Mouse (Mus musculus) Patski (cell line): ENCODE results near the gene Fgf22. TPM values are rescaled to one million over a fixed set of nuclear protein-coding genes. Genes with fewer than 3 reads are reported as not detected.

ENCODE experiments used
- ATAC-seq: fragments of 100-300 bp; one replicate; pipeline ENCODE4 v1.8.0; 2021
- CTCF ChIA-PET: fragments of 350-600 bp; sonication (Branson Sonifier 250); formaldehyde crosslinking; loops from one replicate; lab custom pipeline; 2022; ENCODE audit warnings: inconsistent platforms; lab: Charles Lee
- POLR2A ChIA-PET: fragments of 350-600 bp; sonication (Branson Sonifier 250); formaldehyde crosslinking; loops from one replicate; lab custom pipeline; 2022; ENCODE audit warnings: antibody characterized with exemption, inconsistent platforms; lab: Charles Lee
- DNase-seq: peaks from one replicate; pipeline ENCODE4 v3.0.0-alpha.2; 2011; ENCODE audit warnings: low read depth, low spot score
- H3K27me3 ChIP-seq: fragments of 371-371 bp; one replicate; pipeline ENCODE4 v1.5.1; 2021
- CTCF ChIP-seq: fragments of 100-300 bp; IDR thresholded peaks from one replicate; pipeline ENCODE4 v1.5.1; 2021
- in situ Hi-C: fragments of 300-500 bp; cut with MboI; formaldehyde crosslinking; loops from 3 replicates; pipeline ENCODE4 v1.11.1; 2018; ENCODE audit warnings: low pct_unique_long_range_greater_than_20kb, mixed read lengths
- polyA plus RNA-seq: library from polyadenylated mRNA; unstranded; gene quantifications from one replicate; pipeline ENCODE4 v1.2.3, GENCODE M21; 2021

Fgf22 gene
- polyA plus RNA-seq, 1 experiment from 2014 or later = 0.63 TPM

- H3K27me3 ChIP-seq = no peaks in the 10 kb centered on the region
- no peak for TF ChIP-seq CTCF
- CTCF ChIA-PET = no interaction called here
- DNase-seq (no peak), ATAC-seq (no peak)
- POLR2A ChIA-PET = interaction anchor here (0.6 kb wide), 1 partner anchor 15 kb away, joined by 3 read pairs; no protein-coding TSS in a partner anchor
- in situ Hi-C loops = no loop called here
Observed at GRCm38 (mm10) chr10:79797326-79797725, 42.5 kb downstream of the Fgf22 start.

- no peaks in the 10 kb centered on the region for H3K27me3 ChIP-seq
- DNase-seq (no peak), ATAC-seq (no peak)
- POLR2A ChIA-PET = no interaction called here
- TF ChIP-seq CTCF = no peak
- in situ Hi-C loops = no loop called here
- CTCF ChIA-PET = interaction anchor here (1.0 kb wide), 1 partner anchor 10 kb away, joined by 3 read pairs; no protein-coding TSS in a partner anchor
Observed at GRCm38 (mm10) chr10:79798289-79798928, 43.5 kb downstream of the Fgf22 start.

GRCm38 (mm10) chr10:79800508-79800907, 45.6 kb downstream of the Fgf22 start:
- DNase-seq (no peak), ATAC-seq (no peak)
- in situ Hi-C loops = no loop called here
- POLR2A ChIA-PET = interaction anchor here (1.2 kb wide), 1 partner anchor 11 kb away, joined by 4 read pairs; no protein-coding TSS in a partner anchor
- CTCF ChIA-PET = interaction anchor here (1.3 to 3.5 kb wide), 3 partner anchors 8 to 20 kb away, joined by 7 to 17 read pairs (median 10); partner anchors contain the start of gene Palm
- TF ChIP-seq CTCF = no peak
- H3K27me3 ChIP-seq = no peaks in the 10 kb centered on the region

- H3K27me3 ChIP-seq = no peaks in the 10 kb centered on the region
- DNase-seq (no peak), ATAC-seq (peak; percentile 45)
- TF ChIP-seq CTCF = no peak
- ChIA-PET POLR2A (interaction anchor here (0.7 to 0.9 kb wide), 3 partner anchors 19 to 52 kb away, joined by 3 to 4 read pairs (median 3); partner anchors contain the start of gene Ptbp1), CTCF (interaction anchor here (1.2 to 3.5 kb wide), 8 partner anchors 9 to 158 kb away, joined by 3 to 17 read pairs (median 8); partner anchors contain the start of genes Palm and Wdr18)
- in situ Hi-C loops = no loop called here
Observed at GRCm38 (mm10) chr10:79801837-79802236, 47.0 kb downstream of the Fgf22 start.

- no peaks in the 10 kb centered on the region for H3K27me3 ChIP-seq
- in situ Hi-C loops = no loop called here
- ATAC-seq (peak; percentile 83), DNase-seq (no peak)
- no peak for TF ChIP-seq CTCF
- ChIA-PET CTCF (interaction anchor here (1.2 to 3.5 kb wide), 7 partner anchors 10 to 157 kb away, joined by 3 to 17 read pairs (median 7); partner anchors contain the start of genes Palm and Wdr18), POLR2A (interaction anchor here (0.5 to 1.5 kb wide), 6 partner anchors 8 to 98 kb away, joined by 3 to 7 read pairs (median 4); partner anchors contain the start of gene Bsg)
Observed at GRCm38 (mm10) chr10:79802331-79802971, 47.6 kb downstream of the Fgf22 start.

- DNase-seq (no peak), ATAC-seq (no peak)
- in situ Hi-C loops = no loop called here
- H3K27me3 ChIP-seq = no peaks in the 10 kb centered on the region
- ChIA-PET CTCF (interaction anchor here (1.2 to 3.5 kb wide), 5 partner anchors 8 to 35 kb away, joined by 3 to 17 read pairs (median 9); partner anchors contain the start of gene Palm), POLR2A (interaction anchor here (1.4 to 1.5 kb wide), 2 partner anchors 8 to 9 kb away, joined by 5 to 7 read pairs; no protein-coding TSS in a partner anchor)
- TF ChIP-seq CTCF = no peak
Observed at GRCm38 (mm10) chr10:79803716-79804323, 48.9 kb downstream of the Fgf22 start.

- in situ Hi-C loops = no loop called here
- CTCF ChIA-PET = interaction anchor here (1.3 to 1.6 kb wide), 2 partner anchors 11 to 14 kb away, joined by 3 to 11 read pairs; partner anchors contain the start of gene Prss57
- DNase-seq (no peak), ATAC-seq (no peak)
- POLR2A ChIA-PET = interaction anchor here (1.3 kb wide), 1 partner anchor 12 kb away, joined by 3 read pairs; no protein-coding TSS in a partner anchor
- H3K27me3 ChIP-seq = no peaks in the 10 kb centered on the region
- no peak for TF ChIP-seq CTCF
Observed at GRCm38 (mm10) chr10:79805636-79806035, 50.8 kb downstream of the Fgf22 start.

- no peak for TF ChIP-seq CTCF
- ChIA-PET CTCF (interaction anchor here (1.6 kb wide), 1 partner anchor 11 kb away, joined by 11 read pairs; no protein-coding TSS in a partner anchor), POLR2A (interaction anchor here (1.3 kb wide), 1 partner anchor 12 kb away, joined by 3 read pairs; no protein-coding TSS in a partner anchor)
- no peaks in the 10 kb centered on the region for H3K27me3 ChIP-seq
- DNase-seq (no peak), ATAC-seq (no peak)
- in situ Hi-C loops = no loop called here
Observed at GRCm38 (mm10) chr10:79806331-79806730, 51.5 kb downstream of the Fgf22 start.

- in situ Hi-C loops = no loop called here
Observed at GRCm38 (mm10) chr10:79806972-79807371, 52.1 kb downstream of the Fgf22 start.

GRCm38 (mm10) chr10:79807826-79808225, 53.0 kb downstream of the Fgf22 start:
- no peak for TF ChIP-seq CTCF
- in situ Hi-C loops = no loop called here
- POLR2A ChIA-PET = no interaction called here
- ATAC-seq (no peak), DNase-seq (no peak)
- H3K27me3 ChIP-seq = no peaks in the 10 kb centered on the region
- CTCF ChIA-PET = interaction anchor here (1.0 kb wide), 1 partner anchor 19 kb away, joined by 5 read pairs; no protein-coding TSS in a partner anchor

More at GRCm38 (mm10) chr10:79806972-79807371, 52.1 kb downstream of the Fgf22 start:
- TF ChIP-seq CTCF = no peak
- CTCF ChIA-PET = no interaction called here
- DNase-seq (no peak), ATAC-seq (no peak)
- no peaks in the 10 kb centered on the region for H3K27me3 ChIP-seq
- POLR2A ChIA-PET = no interaction called here

Other genes starting within 250 kb of the Fgf22 start
- gene Plpp2, start 221.3 kb upstream of the Fgf22 start, polyA plus RNA-seq = 48.1 TPM
- gene Mier2, start 199.9 kb upstream of the Fgf22 start, polyA plus RNA-seq = 38.6 TPM
- not detected for gene Theg, start 167.7 kb upstream of the Fgf22 start, polyA plus RNA-seq
- gene C2cd4c, start 141.1 kb upstream of the Fgf22 start, polyA plus RNA-seq = not detected
- 0.04 TPM for gene Shc2, start 117.2 kb upstream of the Fgf22 start, polyA plus RNA-seq
- gene Odf3l2, start 109.3 kb upstream of the Fgf22 start, polyA plus RNA-seq = not detected
- gene Madcam1, start 90.5 kb upstream of the Fgf22 start, polyA plus RNA-seq = not detected
- gene Tpgs1, start 85.7 kb upstream of the Fgf22 start, polyA plus RNA-seq = 62.4 TPM
- gene Cdc34, start 72.9 kb upstream of the Fgf22 start, polyA plus RNA-seq = 72.2 TPM
- gene Gzmm, start 66.1 kb upstream of the Fgf22 start, polyA plus RNA-seq = 0.47 TPM
- gene Bsg, start 50.6 kb upstream of the Fgf22 start, polyA plus RNA-seq = 1,052 TPM
- 15.4 TPM for gene Hcn2, start 38.4 kb upstream of the Fgf22 start, polyA plus RNA-seq
- 44.6 TPM for gene Polrmt, start 8.5 kb upstream of the Fgf22 start, polyA plus RNA-seq
- gene Rnf126, start 11.9 kb downstream of the Fgf22 start, polyA plus RNA-seq = 58.5 TPM
- gene Fstl3, start 22.2 kb downstream of the Fgf22 start, polyA plus RNA-seq = 2.3 TPM
- not detected for gene Prss57, start 35.9 kb downstream of the Fgf22 start, polyA plus RNA-seq
- 141 TPM for gene Palm, start 38.5 kb downstream of the Fgf22 start, polyA plus RNA-seq
- 0.17 TPM for gene Misp, start 65.9 kb downstream of the Fgf22 start, polyA plus RNA-seq
- gene Ptbp1, start 99.4 kb downstream of the Fgf22 start, polyA plus RNA-seq = 349 TPM
- gene Prtn3, start 119.4 kb downstream of the Fgf22 start, polyA plus RNA-seq = 7.5 TPM
- gene Plppr3, start 119.6 kb downstream of the Fgf22 start, polyA plus RNA-seq = 34.6 TPM
- gene Elane, start 131.2 kb downstream of the Fgf22 start, polyA plus RNA-seq = not detected
- not detected for gene Cfd, start 135.8 kb downstream of the Fgf22 start, polyA plus RNA-seq
- gene Med16, start 153.8 kb downstream of the Fgf22 start, polyA plus RNA-seq = 27.1 TPM
- gene Gm26602, start 155.8 kb downstream of the Fgf22 start, polyA plus RNA-seq = not detected
- gene Kiss1r, start 161.9 kb downstream of the Fgf22 start, polyA plus RNA-seq = 2.1 TPM
- gene R3hdm4, start 166.1 kb downstream of the Fgf22 start, polyA plus RNA-seq = 101 TPM
- gene Arid3a, start 172.0 kb downstream of the Fgf22 start, polyA plus RNA-seq = 5.9 TPM
- 45.4 TPM for gene Wdr18, start 205.1 kb downstream of the Fgf22 start, polyA plus RNA-seq
- gene Grin3b, start 215.6 kb downstream of the Fgf22 start, polyA plus RNA-seq = 0.54 TPM
- 145 TPM for gene Tmem259, start 229.3 kb downstream of the Fgf22 start, polyA plus RNA-seq
- gene Cnn2, start 233.5 kb downstream of the Fgf22 start, polyA plus RNA-seq = 393 TPM
- gene Abca7, start 241.4 kb downstream of the Fgf22 start, polyA plus RNA-seq = 19.9 TPM